Mouse (Mus musculus): ENCODE measurements around the gene Vax2. TPM values are rescaled to one million over a fixed set of nuclear protein-coding genes. Genes with fewer than 3 reads are reported as not detected.

Vax2 gene
- polyA plus RNA-seq, 2 experiments = not detected

- 48% methylated on average over 14 of the region's 14 CpGs for WGBS (ENCODE audit: insufficient replicate concordance)
- Histone ChIP-seq H3K27ac (no peak overlapping the region), H3K4me3 (ENCODE audit: insufficient read depth in 1 of 2, low read depth in 2 of 2, low read length in 2 of 2) (no peak overlapping the region), H3K36me3 (replicated peaks; ENCODE audit: control insufficient read depth, insufficient read depth, low read depth) (no peaks in the 10 kb centered on the region), H3K27me3 (ENCODE audit: control insufficient read depth, insufficient read depth, low read length) (no peaks in the 10 kb centered on the region), H3K9me3 (ENCODE audit: control insufficient read depth, low read length) (no peaks in the 10 kb centered on the region), H3K4me2 (ENCODE audit: low read depth) (no peak overlapping the region), H3K4me1 (replicated peaks; ENCODE audit: control insufficient read depth in 2 of 2, insufficient read depth in 2 of 2, low read length in 1 of 2) (no peaks in the 10 kb centered on the region), H3K9ac (replicated peaks) (no peak overlapping the region)
- no peak for ATAC-seq (ENCODE audit: insufficient read depth)
- TF ChIP-seq EP300 (IDR thresholded peaks at IDR 0.05; ENCODE audit: low read depth) (no peak), CTCF (IDR thresholded peaks at IDR 0.05; ENCODE audit: low read depth) (no peak)
- no peak for DNase-seq (ENCODE audit: low read depth in 3 of 3, low spot score in 3 of 3)
Measured at GRCm38 (mm10) chr6:83729350-83729970, 18.4 kb downstream of the Vax2 start.

- no peak overlapping the region for H3K9ac ChIP-seq (replicated peaks)
- no peaks in the 10 kb centered on the region for H3K4me1 ChIP-seq (replicated peaks; ENCODE audit: control insufficient read depth in 2 of 2, insufficient read depth in 2 of 2, low read length in 1 of 2)
- no peak overlapping the region for H3K4me3 ChIP-seq (ENCODE audit: insufficient read depth in 1 of 2, low read depth in 2 of 2, low read length in 2 of 2)
- no peak for ATAC-seq (ENCODE audit: insufficient read depth)
- no peaks in the 10 kb centered on the region for H3K36me3 ChIP-seq (replicated peaks; ENCODE audit: control insufficient read depth, insufficient read depth, low read depth)
- DNase-seq (ENCODE audit: low read depth in 3 of 3, low spot score in 3 of 3) = peak in 1 of 3 experiments; percentile 31
- H3K9me3 ChIP-seq (ENCODE audit: control insufficient read depth, low read length) = no peaks in the 10 kb centered on the region
- no peak overlapping the region for H3K4me2 ChIP-seq (ENCODE audit: low read depth)
- no peak overlapping the region for H3K27ac ChIP-seq
- H3K27me3 ChIP-seq (ENCODE audit: control insufficient read depth, insufficient read depth, low read length) = no peaks in the 10 kb centered on the region
- WGBS (ENCODE audit: insufficient replicate concordance) = 11% methylated on average over 5 of the region's 5 CpGs
- TF ChIP-seq CTCF (IDR thresholded peaks at IDR 0.05; ENCODE audit: low read depth) (peak; percentile 86), EP300 (IDR thresholded peaks at IDR 0.05; ENCODE audit: low read depth) (no peak)
Measured at GRCm38 (mm10) chr6:83731128-83731527, 20.1 kb downstream of the Vax2 start.

- Histone ChIP-seq H3K9ac (replicated peaks) (no peak overlapping the region), H3K9me3 (ENCODE audit: control insufficient read depth, low read length) (no peaks in the 10 kb centered on the region), H3K27ac (no peak overlapping the region), H3K27me3 (ENCODE audit: control insufficient read depth, insufficient read depth, low read length) (no peaks in the 10 kb centered on the region), H3K4me2 (ENCODE audit: low read depth) (no peak overlapping the region), H3K4me1 (replicated peaks; ENCODE audit: control insufficient read depth in 2 of 2, insufficient read depth in 2 of 2, low read length in 1 of 2) (no peaks in the 10 kb centered on the region), H3K4me3 (ENCODE audit: insufficient read depth in 1 of 2, low read depth in 2 of 2, low read length in 2 of 2) (no peak overlapping the region), H3K36me3 (replicated peaks; ENCODE audit: control insufficient read depth, insufficient read depth, low read depth) (no peaks in the 10 kb centered on the region)
- ATAC-seq (ENCODE audit: insufficient read depth) = no peak
- DNase-seq (ENCODE audit: low read depth in 3 of 3, low spot score in 3 of 3) = no peak
- TF ChIP-seq CTCF (IDR thresholded peaks at IDR 0.05; ENCODE audit: low read depth) (no peak), EP300 (IDR thresholded peaks at IDR 0.05; ENCODE audit: low read depth) (no peak)
- 22% methylated on average over 13 of the region's 13 CpGs for WGBS (ENCODE audit: insufficient replicate concordance)
Measured at GRCm38 (mm10) chr6:83737311-83737710, 26.2 kb downstream of the Vax2 start.

- WGBS (ENCODE audit: insufficient replicate concordance) = 26% methylated on average over 6 of the region's 6 CpGs
- H3K4me3 ChIP-seq (ENCODE audit: insufficient read depth in 1 of 2, low read depth in 2 of 2, low read length in 2 of 2) = no peak overlapping the region
- H3K9ac ChIP-seq (replicated peaks) = no peak overlapping the region
- no peaks in the 10 kb centered on the region for H3K27me3 ChIP-seq (ENCODE audit: control insufficient read depth, insufficient read depth, low read length)
- no peak for DNase-seq (ENCODE audit: low read depth in 3 of 3, low spot score in 3 of 3)
- no peaks in the 10 kb centered on the region for H3K36me3 ChIP-seq (replicated peaks; ENCODE audit: control insufficient read depth, insufficient read depth, low read depth)
- H3K9me3 ChIP-seq (ENCODE audit: control insufficient read depth, low read length) = no peaks in the 10 kb centered on the region
- no peak overlapping the region for H3K27ac ChIP-seq
- H3K4me1 ChIP-seq (replicated peaks; ENCODE audit: control insufficient read depth in 2 of 2, insufficient read depth in 2 of 2, low read length in 1 of 2) = no peaks in the 10 kb centered on the region
- H3K4me2 ChIP-seq (ENCODE audit: low read depth) = no peak overlapping the region
- TF ChIP-seq CTCF (IDR thresholded peaks at IDR 0.05; ENCODE audit: low read depth) (no peak), EP300 (IDR thresholded peaks at IDR 0.05; ENCODE audit: low read depth) (no peak)
- no peak for ATAC-seq (ENCODE audit: insufficient read depth)
Measured at GRCm38 (mm10) chr6:83738596-83738995, 27.5 kb downstream of the Vax2 start.

GRCm38 (mm10) chr6:83742761-83743160, 31.7 kb downstream of the Vax2 start, which contains the start of gene Atp6v1b1:
TSS of gene Atp6v1b1 (plus strand) at chr6:83742990.
- H3K27me3 ChIP-seq (ENCODE audit: control insufficient read depth, insufficient read depth, low read length) = no peaks in the 10 kb centered on the region

More at GRCm38 (mm10) chr6:83742761-83743160, 31.7 kb downstream of the Vax2 start, which contains the start of gene Atp6v1b1:
- no peak for TF ChIP-seq EP300 (IDR thresholded peaks at IDR 0.05; ENCODE audit: low read depth)
- TF ChIP-seq CTCF (IDR thresholded peaks at IDR 0.05; ENCODE audit: low read depth) = no peak
- no peak within 1 kb of the TSS for H3K4me2 ChIP-seq (ENCODE audit: low read depth)
- H3K9ac ChIP-seq (replicated peaks) = no peak within 1 kb of the TSS
- no peaks in the 10 kb centered on the region for H3K4me1 ChIP-seq (replicated peaks; ENCODE audit: control insufficient read depth in 2 of 2, insufficient read depth in 2 of 2, low read length in 1 of 2)
- 32% methylated on average over 5 of the region's 5 CpGs for WGBS (ENCODE audit: insufficient replicate concordance)
- no peak within 1 kb of the TSS for H3K4me3 ChIP-seq (ENCODE audit: insufficient read depth in 1 of 2, low read depth in 2 of 2, low read length in 2 of 2)
- H3K36me3 ChIP-seq (replicated peaks; ENCODE audit: control insufficient read depth, insufficient read depth, low read depth) = no peaks in the 10 kb centered on the region
- DNase-seq (ENCODE audit: low read depth in 3 of 3, low spot score in 3 of 3) = no peak
- no peak within 1 kb of the TSS for H3K27ac ChIP-seq
- H3K9me3 ChIP-seq (ENCODE audit: control insufficient read depth, low read length) = no peaks in the 10 kb centered on the region
- ATAC-seq (ENCODE audit: insufficient read depth) = no peak
